Mouse (Mus musculus) kidney, postnatal 10 days (tissue): Measurements from ENCODE around the gene Btbd35f9.
"Not testable (repeated sequence)": the region's sequence is repeated elsewhere in the genome, so short reads cannot be mapped to it uniquely, and the experiment has no call there.

ENCODE experiments used
- DNase-seq: peaks from one replicate; pipeline ENCODE4 v3.0.0; 2021; ENCODE audit warnings: mixed read lengths

Gene Btbd35f9

GRCm38 (mm10) chrX:34161399-34161798, at the start of gene Btbd35f9:
Btbd35f9 (minus strand) TSS chrX:34161499.
- DNase-seq = not testable (repeated sequence)
